Mouse (Mus musculus): Measurements from ENCODE around the gene 4933434E20Rik.

4933434E20Rik gene

DNA sequence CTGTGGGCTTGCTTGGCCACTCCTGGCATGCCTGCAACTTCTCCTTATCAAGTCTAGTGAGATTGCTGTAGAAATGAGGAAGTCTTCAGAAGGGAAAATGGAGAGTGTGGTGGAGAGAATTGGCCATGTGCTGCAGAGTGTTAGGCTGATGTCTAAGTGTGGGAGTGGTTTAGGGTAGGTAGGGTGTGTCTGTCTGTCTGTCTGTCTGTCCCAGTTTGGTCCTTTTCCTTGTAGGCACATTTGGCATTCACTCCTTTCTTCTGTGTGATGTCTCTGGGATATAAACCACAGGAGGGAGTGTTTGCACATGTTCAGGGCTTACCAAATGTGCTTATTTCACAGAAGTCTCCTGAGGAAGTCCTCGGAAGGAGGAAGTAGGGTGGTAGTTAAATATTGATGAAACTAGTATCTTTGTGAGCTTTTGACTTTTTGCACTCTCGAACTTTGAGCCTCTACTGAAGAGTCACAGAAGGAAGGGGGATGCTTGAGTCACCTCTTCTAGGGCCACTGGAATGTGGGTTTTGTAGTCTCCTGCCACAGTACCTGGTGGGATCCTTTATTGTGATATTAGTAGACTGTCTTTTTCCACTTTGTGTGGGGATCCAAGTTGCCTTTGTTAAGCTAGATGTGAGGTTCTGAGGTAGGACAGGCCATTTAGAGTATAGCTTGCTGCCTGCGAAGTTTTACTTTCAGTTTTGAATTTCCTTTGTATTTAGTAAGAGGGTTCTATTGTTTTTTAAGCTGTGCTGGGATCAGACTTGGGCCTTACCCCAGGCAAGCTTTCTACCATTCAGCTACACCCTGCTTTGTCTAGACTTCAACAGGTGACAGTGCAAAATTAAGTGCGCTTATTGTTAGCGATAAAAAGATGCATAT is 30.2 kb downstream of the 4933434E20Rik start:
- DNase-seq (ENCODE audit: low spot score in 2 of 2): no peak

GRCm38 (mm10) chr3:90083034-90083433 is 31.6 kb downstream of the 4933434E20Rik start:
- peak in 1 of 2 experiments; percentile 50 for DNase-seq (ENCODE audit: low spot score in 2 of 2)

- peak; percentile 50 to 74 for DNase-seq (ENCODE audit: low spot score in 2 of 2)
Observed at GRCm38 (mm10) chr3:90083698-90084324, 32.4 kb downstream of the 4933434E20Rik start.

DNA sequence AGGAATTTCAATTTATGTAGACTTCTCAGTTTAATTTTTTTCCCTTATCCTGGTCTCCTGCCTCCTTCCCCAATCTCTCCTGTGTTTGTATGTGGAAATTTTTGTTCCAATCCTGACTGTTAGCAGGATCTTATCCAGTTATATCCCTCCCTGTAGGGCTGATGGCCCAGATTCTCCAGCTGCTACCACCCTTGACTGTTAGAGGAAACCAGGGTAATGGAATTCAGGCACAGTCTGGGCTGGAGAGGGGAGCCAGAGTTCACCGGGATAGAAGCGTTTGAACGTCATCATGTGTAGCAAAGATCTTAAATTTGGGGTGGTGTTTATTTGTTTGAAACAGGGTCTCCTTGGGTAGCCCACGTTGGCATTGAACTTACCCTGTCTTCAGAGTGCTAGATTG is 33.4 kb downstream of the 4933434E20Rik start:
- no peak for DNase-seq (ENCODE audit: low spot score in 2 of 2)

GRCm38 (mm10) chr3:90085281-90085680 is 33.8 kb downstream of the 4933434E20Rik start:
- DNase-seq (ENCODE audit: low spot score in 2 of 2): no peak

- DNase-seq (ENCODE audit: low spot score in 2 of 2): no peak
Observed at GRCm38 (mm10) chr3:90086068-90086467, 34.6 kb downstream of the 4933434E20Rik start.

- DNase-seq (ENCODE audit: low spot score in 2 of 2): no peak
Observed at GRCm38 (mm10) chr3:90088617-90089016, 37.2 kb downstream of the 4933434E20Rik start.

DNA sequence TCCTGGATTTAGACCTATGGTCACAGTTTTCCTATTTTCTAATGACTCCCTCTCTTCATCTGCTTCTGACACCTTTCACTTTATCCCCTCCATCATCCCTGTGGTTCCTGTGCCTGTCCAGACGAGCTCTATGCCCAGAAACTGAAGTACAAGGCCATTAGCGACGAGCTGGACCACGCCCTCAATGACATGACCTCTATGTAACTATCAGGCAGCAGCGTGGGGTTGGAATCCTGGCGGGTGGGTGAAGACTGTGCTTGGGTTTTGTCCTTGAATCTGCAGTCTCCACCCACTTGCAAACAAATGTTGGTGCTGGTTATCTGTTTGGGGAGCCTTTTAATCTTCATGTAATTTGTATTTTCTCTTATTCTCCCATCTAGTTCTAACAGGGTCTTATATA is 39.5 kb downstream of the 4933434E20Rik start:
- DNase-seq (ENCODE audit: low spot score in 2 of 2): no peak

DNA sequence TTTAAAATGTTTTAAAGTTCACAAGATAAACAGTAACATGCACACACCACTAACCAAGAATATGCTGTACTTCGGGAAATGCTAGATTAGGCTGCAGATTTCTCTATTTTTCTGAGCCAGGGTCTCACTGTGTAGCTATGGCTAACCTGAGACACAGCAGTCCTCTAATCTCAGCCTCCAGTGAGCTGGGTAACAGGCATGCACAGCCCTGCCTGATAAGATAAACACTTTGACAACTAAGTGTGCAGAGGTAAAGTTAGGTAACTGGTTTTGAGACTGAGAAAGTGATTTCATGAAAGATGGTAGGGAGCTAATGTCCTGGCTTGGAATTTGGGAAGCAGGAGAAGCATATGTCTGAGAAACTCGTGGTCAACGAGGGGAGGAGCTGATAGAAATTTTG is 43.0 kb downstream of the 4933434E20Rik start:
- DNase-seq (ENCODE audit: low spot score in 2 of 2): no peak

DNA sequence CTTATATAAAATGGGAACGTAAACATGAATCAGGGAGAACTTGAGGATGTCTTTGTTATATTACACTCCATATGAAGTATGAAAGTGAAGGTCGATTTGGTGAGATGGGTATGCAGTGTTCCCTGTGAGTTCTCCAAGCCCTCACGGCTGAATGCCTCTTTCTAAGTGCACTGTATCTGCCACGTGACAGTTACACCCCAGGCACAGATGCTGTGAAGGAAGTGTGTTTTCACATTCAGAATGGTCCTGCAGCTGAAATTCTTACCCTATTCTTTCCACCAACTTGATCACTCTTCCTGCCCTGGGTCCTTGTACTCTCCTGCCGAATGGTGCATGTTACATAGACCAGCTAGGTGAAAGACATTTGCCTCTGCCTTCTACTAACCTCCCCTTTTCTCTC is 46.5 kb downstream of the 4933434E20Rik start:
- peak in 1 of 2 experiments; percentile 61 for DNase-seq (ENCODE audit: low spot score in 2 of 2)

- DNase-seq (ENCODE audit: low spot score in 2 of 2): no peak
Observed at GRCm38 (mm10) chr3:90101010-90101409, 49.6 kb downstream of the 4933434E20Rik start.

DNA sequence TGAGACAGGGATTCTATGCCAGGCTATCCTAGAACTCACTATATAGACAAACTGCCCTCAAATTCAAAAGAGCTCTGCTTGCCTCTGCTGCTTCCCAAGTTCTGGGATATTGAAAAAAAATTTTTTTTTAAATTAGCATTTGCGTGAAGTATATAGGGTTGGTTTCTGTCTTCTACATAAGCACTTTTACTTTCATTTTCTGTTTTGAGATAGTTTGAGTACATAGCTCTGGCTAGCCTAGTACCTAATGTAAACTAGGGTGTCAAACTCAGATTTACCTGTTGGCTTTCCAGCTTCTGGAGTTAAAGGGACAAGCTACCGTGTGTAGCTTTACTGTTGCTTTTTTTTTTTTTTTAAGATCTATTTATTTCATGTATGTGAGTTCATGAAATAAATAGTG is 50.2 kb downstream of the 4933434E20Rik start:
- no peak for DNase-seq (ENCODE audit: low spot score in 2 of 2)

GRCm38 (mm10) chr3:90102239-90102638 is 50.8 kb downstream of the 4933434E20Rik start:
- no peak for DNase-seq (ENCODE audit: low spot score in 2 of 2)

GRCm38 (mm10) chr3:90103176-90103575 is 51.7 kb downstream of the 4933434E20Rik start:
- no peak for DNase-seq (ENCODE audit: low spot score in 2 of 2)

DNA sequence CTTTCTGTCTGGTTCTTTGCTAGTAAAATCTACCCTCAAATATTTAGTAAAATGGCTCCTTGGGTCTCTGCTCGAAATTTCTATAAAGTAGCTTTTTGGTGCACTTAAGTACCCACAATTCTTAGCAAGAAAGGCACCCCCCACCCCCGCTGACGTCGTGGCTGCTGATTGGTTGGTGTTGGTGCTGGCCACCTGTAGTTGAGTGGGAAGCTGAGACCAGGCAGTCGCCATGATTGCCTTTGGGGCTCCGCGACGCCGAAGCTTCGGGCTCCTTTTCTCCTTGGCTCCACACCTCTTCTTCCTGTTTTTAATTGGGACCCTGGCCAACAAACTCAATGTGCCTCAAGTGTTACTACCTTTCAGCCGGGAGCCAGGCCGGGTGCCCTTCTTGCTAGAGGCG is 52.5 kb downstream of the 4933434E20Rik start, which contains the start of gene Nup210l:
TSS of gene Nup210l (plus strand) at position 195 of the 400 bp plus-strand sequence.
- no peak for DNase-seq (ENCODE audit: low spot score in 2 of 2)

GRCm38 (mm10) chr3:90111706-90112105 is 60.3 kb downstream of the 4933434E20Rik start:
- DNase-seq (ENCODE audit: low spot score in 2 of 2): peak in 1 of 2 experiments; percentile 40

DNA sequence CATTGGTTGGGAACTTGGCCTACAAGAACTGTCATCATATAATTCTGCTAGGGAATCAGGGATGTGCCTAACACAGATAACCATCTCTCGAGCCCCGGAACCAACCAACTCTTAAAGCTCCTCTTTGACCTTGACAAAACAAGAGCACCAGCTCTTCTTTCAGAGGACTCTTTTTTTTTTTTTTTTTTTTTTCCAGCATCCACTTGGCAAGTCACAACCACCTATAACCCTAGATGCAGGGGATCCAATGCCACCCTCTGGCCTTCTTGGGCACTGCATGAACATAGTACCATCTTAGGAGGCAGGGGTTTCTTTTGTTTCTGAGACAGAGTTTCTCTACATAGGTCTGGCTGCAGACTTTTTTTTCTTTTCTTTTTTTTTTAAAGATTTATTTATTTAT is 62.9 kb downstream of the 4933434E20Rik start:
- DNase-seq (ENCODE audit: low spot score in 2 of 2): no peak

- no peak for DNase-seq (ENCODE audit: low spot score in 2 of 2)
Observed at GRCm38 (mm10) chr3:90115526-90115925, 64.1 kb downstream of the 4933434E20Rik start.
